Mouse (Mus musculus): ENCODE data around the gene Gpr4. TPM values are rescaled to one million over a fixed set of nuclear protein-coding genes. Genes with fewer than 3 reads are reported as not detected.

The Gpr4 gene
- total RNA-seq, 1 experiment from 2014 or later, result not detected

- ATAC-seq (replicated peaks; ENCODE audit: low read depth, poor library complexity, severe bottlenecking), result no peak
Observed at GRCm38 (mm10) chr7:19253437-19253836, 41.1 kb downstream of the Gpr4 start.

GRCm38 (mm10) chr7:19255395-19255794 is 43.1 kb downstream of the Gpr4 start:
- ATAC-seq (replicated peaks; ENCODE audit: low read depth, poor library complexity, severe bottlenecking), result no peak

- peak; percentile 75 for ATAC-seq (replicated peaks; ENCODE audit: low read depth, poor library complexity, severe bottlenecking)
Observed at GRCm38 (mm10) chr7:19256567-19256966, 44.2 kb downstream of the Gpr4 start.

GRCm38 (mm10) chr7:19257390-19258022 is 45.2 kb downstream of the Gpr4 start:
- ATAC-seq (replicated peaks; ENCODE audit: low read depth, poor library complexity, severe bottlenecking), result peak; percentile 95

- no peak for ATAC-seq (replicated peaks; ENCODE audit: low read depth, poor library complexity, severe bottlenecking)
Observed at GRCm38 (mm10) chr7:19258336-19258735, 46.0 kb downstream of the Gpr4 start.

- no peak for ATAC-seq (replicated peaks; ENCODE audit: low read depth, poor library complexity, severe bottlenecking)
Observed at GRCm38 (mm10) chr7:19265147-19265546, 52.8 kb downstream of the Gpr4 start.

- peak; percentile 77 for ATAC-seq (replicated peaks; ENCODE audit: low read depth, poor library complexity, severe bottlenecking)
Observed at GRCm38 (mm10) chr7:19265928-19266822, 53.8 kb downstream of the Gpr4 start.

GRCm38 (mm10) chr7:19267051-19267450 is 54.7 kb downstream of the Gpr4 start:
- ATAC-seq (replicated peaks; ENCODE audit: low read depth, poor library complexity, severe bottlenecking), result 0 out of 2 replicates have a peak, but pooled peaks have one; percentile 13

- ATAC-seq (replicated peaks; ENCODE audit: low read depth, poor library complexity, severe bottlenecking), result no peak
Observed at GRCm38 (mm10) chr7:19268993-19269681, 56.8 kb downstream of the Gpr4 start.

GRCm38 (mm10) chr7:19269721-19270441 is 57.5 kb downstream of the Gpr4 start:
- ATAC-seq (replicated peaks; ENCODE audit: low read depth, poor library complexity, severe bottlenecking), result no peak

- no peak for ATAC-seq (replicated peaks; ENCODE audit: low read depth, poor library complexity, severe bottlenecking)
Observed at GRCm38 (mm10) chr7:19270509-19271237, 58.3 kb downstream of the Gpr4 start.

- peak; percentile 62 for ATAC-seq (replicated peaks; ENCODE audit: low read depth, poor library complexity, severe bottlenecking)
Observed at GRCm38 (mm10) chr7:19271238-19272172, 59.2 kb downstream of the Gpr4 start, which contains the start of gene Vasp. Gene Vasp (minus strand): TSS chr7:19271817.

- peak; percentile 40 for ATAC-seq (replicated peaks; ENCODE audit: low read depth, poor library complexity, severe bottlenecking)
Observed at GRCm38 (mm10) chr7:19272173-19272764, 59.9 kb downstream of the Gpr4 start.

Other genes starting within 250 kb of the Gpr4 start
- gene Nanos2, start 225.1 kb upstream of the Gpr4 start, total RNA-seq (2017), result not detected in 2 replicates
- gene Mypop, start 221.3 kb upstream of the Gpr4 start, total RNA-seq (2017), result 0.64 TPM in 1 of 2 replicates, not detected in the other
- gene Irf2bp1, start 208.5 kb upstream of the Gpr4 start, total RNA-seq (2017), result 13.1 and 14.6 TPM in 2 replicates
- gene Foxa3, start 189.0 kb upstream of the Gpr4 start, total RNA-seq (2017), result 0.50 TPM in 1 of 2 replicates, not detected in the other
- gene Sympk, start 188.2 kb upstream of the Gpr4 start, total RNA-seq (2017), result 48.9 and 54.0 TPM in 2 replicates
- not detected in 2 replicates for gene Rsph6a, start 157.8 kb upstream of the Gpr4 start, total RNA-seq (2017)
- gene Dmwd, start 136.3 kb upstream of the Gpr4 start, total RNA-seq (2017), result 6.3 and 12.7 TPM in 2 replicates
- gene Dmpk, start 128.7 kb upstream of the Gpr4 start, total RNA-seq (2017), result 0.32 TPM in 1 of 2 replicates, not detected in the other
- gene Six5, start 117.9 kb upstream of the Gpr4 start, total RNA-seq (2017), result 3.1 and 5.1 TPM in 2 replicates
- gene Gm4969, start 94.2 kb upstream of the Gpr4 start, total RNA-seq (2017), result 0.68 and 1.5 TPM in 2 replicates
- gene Fbxo46, start 92.7 kb upstream of the Gpr4 start, total RNA-seq (2017), result 5.7 and 6.6 TPM in 2 replicates
- gene Qpctl, start 63.2 kb upstream of the Gpr4 start, total RNA-seq (2017), result 3.7 and 5.4 TPM in 2 replicates
- 73.5 and 79.5 TPM in 2 replicates for gene Snrpd2, start 62.8 kb upstream of the Gpr4 start, total RNA-seq (2017)
- gene Gipr, start 46.4 kb upstream of the Gpr4 start, total RNA-seq (2017), result not detected in 2 replicates
- 10.6 and 15.9 TPM in 2 replicates for gene Eml2, start 36.1 kb upstream of the Gpr4 start, total RNA-seq (2017)
- gene Opa3, start 15.8 kb downstream of the Gpr4 start, total RNA-seq (2017), result 22.4 and 24.0 TPM in 2 replicates
- gene Vasp, start 59.3 kb downstream of the Gpr4 start, total RNA-seq (2017), result 47.6 and 61.7 TPM in 2 replicates
- gene Ppm1n, start 67.5 kb downstream of the Gpr4 start, total RNA-seq (2017), result not detected in 2 replicates
- 0.14 TPM in 1 of 2 replicates, not detected in the other for gene Rtn2, start 70.1 kb downstream of the Gpr4 start, total RNA-seq (2017)
- 61.8 and 98.3 TPM in 2 replicates for gene Fosb, start 97.5 kb downstream of the Gpr4 start, total RNA-seq (2017)
- gene Ercc1, start 132.2 kb downstream of the Gpr4 start, total RNA-seq (2017), result 17.1 and 18.9 TPM in 2 replicates
- gene Cd3eap, start 146.9 kb downstream of the Gpr4 start, total RNA-seq (2017), result 23.2 and 27.6 TPM in 2 replicates
- gene Ppp1r13l, start 147.2 kb downstream of the Gpr4 start, total RNA-seq (2017), result 0.82 and 0.96 TPM in 2 replicates
- gene Ercc2, start 169.5 kb downstream of the Gpr4 start, total RNA-seq (2017), result 25.8 and 30.3 TPM in 2 replicates
- not detected in 2 replicates for gene Klc3, start 191.6 kb downstream of the Gpr4 start, total RNA-seq (2017)
- gene Ckm, start 192.2 kb downstream of the Gpr4 start, total RNA-seq (2017), result 1.5 and 3.6 TPM in 2 replicates
- 4.6 and 7.7 TPM in 2 replicates for gene Mark4, start 246.3 kb downstream of the Gpr4 start, total RNA-seq (2017)